Mouse (Mus musculus) embryonic fibroblast, embryonic 13.5 days (primary cell): ENCODE results near the gene Iah1.

Source experiments
- CTCF ChIP-seq: IDR thresholded peaks from 2 replicates; pipeline ENCODE4 v1.5.1; 2011; ENCODE audit warnings: mild to moderate bottlenecking, control low read depth, low read length, moderate library complexity, borderline replicate concordance; ENCODE audit not compliant: insufficient read depth
- POLR2A ChIP-seq: IDR thresholded peaks from 2 replicates; pipeline ENCODE4 v1.6.1; 2011; ENCODE audit warnings: low read depth, mild to moderate bottlenecking, control low read depth, low read length, moderate library complexity

- TF ChIP-seq CTCF (no peak), POLR2A (no peak)
Observed at GRCm38 (mm10) chr12:21320317-21320716, 4.1 kb downstream of the Iah1 start.
